Mouse (Mus musculus) megakaryocyte, embryonic 14.5 days (primary cell): ENCODE results near the gene Slc9a2.

Experiments
- FLI1 ChIP-seq: IDR thresholded peaks from 2 replicates; pipeline ENCODE4 v1.6.1; 2012; ENCODE audit warnings: low read length, inconsistent platforms, mixed read lengths
- GATA1 ChIP-seq: IDR thresholded peaks from 3 replicates; pipeline ENCODE4 v1.6.1; 2012; ENCODE audit warnings: mixed read lengths, low read length, inconsistent platforms, borderline replicate concordance

DNA sequence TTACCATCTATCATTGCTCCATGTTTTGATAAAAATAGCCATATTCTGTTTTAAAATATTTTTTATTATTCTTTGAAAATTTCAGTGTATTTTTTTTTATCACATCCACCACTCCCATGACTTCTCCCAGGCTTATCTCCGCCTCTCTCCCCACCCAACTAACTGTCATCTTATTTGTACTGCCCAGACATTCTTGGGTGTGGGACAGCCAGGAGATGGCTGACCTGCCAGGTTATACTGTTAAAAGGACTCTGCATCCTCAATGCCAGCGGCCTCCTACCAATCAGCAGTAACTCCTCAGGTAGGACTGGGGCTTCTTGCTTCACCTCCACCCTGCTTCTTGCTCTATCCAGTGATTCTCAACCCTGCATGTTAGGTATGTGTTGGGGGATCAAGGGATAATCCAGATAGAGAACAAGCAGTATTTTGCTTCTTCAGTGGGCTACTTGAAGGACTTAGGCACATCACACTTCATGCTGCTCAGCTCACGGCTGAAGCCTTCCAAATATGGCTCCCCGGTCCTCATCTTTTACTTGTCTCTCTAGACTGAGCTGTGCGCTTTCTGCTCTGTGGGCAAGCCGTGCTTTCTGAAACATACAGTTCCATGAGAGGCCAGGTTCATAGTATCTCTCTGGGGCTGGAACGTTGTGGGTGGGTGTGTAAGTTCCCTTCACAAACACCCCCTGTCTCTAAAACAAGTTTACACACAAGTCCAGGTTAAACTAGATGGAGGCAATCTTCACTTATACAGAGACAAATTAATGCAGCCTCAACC is 91.0 kb downstream of the Slc9a2 start:
- no peak for TF ChIP-seq FLI1
- no peak for TF ChIP-seq GATA1
